Mouse (Mus musculus): ENCODE results near the gene Isg20. TPM values are rescaled to one million over a fixed set of nuclear protein-coding genes. Genes with fewer than 3 reads are reported as not detected.
A peak's percentile ranks its signal among the peaks of the same experiment; 100 is the strongest.

Isg20 gene
- polyA plus RNA-seq, 1 experiment from 2014 or later, result 0.39 TPM

DNA sequence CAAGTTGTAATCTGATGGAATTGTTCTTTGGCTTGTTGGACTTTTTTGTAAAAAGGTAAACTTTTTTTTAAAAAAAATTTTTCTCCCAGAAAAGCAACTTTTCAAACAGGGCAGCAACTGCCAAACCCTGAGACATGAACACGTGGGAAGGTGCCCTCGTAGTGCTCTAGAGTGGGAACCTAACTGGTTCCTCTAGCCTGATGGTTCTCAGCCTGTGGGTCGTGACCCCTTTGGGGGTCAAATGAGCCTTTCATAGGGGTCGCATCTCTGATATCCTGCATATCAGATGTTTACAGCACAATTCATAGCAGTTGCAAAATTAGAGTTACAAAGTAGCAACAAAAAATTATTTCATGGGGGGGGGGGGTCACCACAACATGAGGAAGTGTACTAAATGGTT is 2.0 kb upstream of the Isg20 start:
- H3K27me3 ChIP-seq (ENCODE audit: low read depth, poor library complexity, severe bottlenecking), result no peaks in the 10 kb centered on the region
- no peak for DNase-seq (ENCODE audit: low spot score)
- WGBS, result 85% methylated on average over 4 of the region's 4 CpGs
- no peak overlapping the region for H3K4me3 ChIP-seq
- H3K4me1 ChIP-seq, result peaks cover 39% of the 10 kb centered on the region
- no peak overlapping the region for H3K27ac ChIP-seq (replicated peaks)
- no peaks in the 10 kb centered on the region for H3K9me3 ChIP-seq (replicated peaks)
- peaks cover 34% of the 10 kb centered on the region for H3K36me3 ChIP-seq

DNA sequence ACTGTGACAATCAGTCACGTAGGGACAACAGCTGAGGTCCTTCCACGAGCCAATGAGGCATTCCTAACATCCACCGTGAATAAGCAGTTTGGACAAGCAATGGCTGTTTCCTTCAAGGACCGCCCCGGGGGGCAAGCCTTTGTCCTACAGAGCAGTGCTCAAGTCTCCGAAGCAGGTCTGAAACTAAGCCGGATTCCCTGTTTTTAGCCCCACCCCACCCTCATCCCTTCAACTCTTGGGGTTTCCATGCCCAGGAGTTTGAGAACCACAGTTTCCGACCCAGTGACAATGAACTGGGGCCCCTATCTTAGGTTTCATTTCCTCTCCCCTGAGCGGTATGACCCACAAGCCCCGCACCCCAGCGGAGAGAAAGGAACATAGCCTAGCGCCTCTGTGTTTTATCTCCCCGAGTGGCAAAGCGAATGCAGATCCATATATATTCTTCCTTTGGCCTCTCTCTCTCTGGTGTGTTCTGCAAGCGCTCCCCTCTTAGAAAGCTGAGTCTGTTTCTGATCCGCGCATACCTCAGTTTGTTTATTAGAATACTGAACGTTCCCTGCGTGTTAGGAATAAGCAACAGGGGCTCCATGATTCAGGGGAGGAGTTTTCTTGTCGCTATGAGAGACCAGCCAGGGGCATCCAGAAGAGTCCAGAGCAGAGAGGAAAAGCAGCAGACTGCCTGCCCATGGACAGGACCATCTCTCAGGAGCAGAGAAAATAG is 811 bp upstream of the Isg20 start:
- no peaks in the 10 kb centered on the region for H3K9me3 ChIP-seq (replicated peaks)
- 21% methylated on average over 20 of the region's 20 CpGs for WGBS
- H3K27ac ChIP-seq (replicated peaks), result peak overlapping the region; percentile 69
- no peaks in the 10 kb centered on the region for H3K27me3 ChIP-seq (ENCODE audit: low read depth, poor library complexity, severe bottlenecking)
- H3K36me3 ChIP-seq, result peaks cover 22% of the 10 kb centered on the region
- DNase-seq (ENCODE audit: low spot score), result peak; percentile 61
- peak overlapping the region; percentile 39 for H3K4me3 ChIP-seq
- peaks cover 39% of the 10 kb centered on the region for H3K4me1 ChIP-seq

DNA sequence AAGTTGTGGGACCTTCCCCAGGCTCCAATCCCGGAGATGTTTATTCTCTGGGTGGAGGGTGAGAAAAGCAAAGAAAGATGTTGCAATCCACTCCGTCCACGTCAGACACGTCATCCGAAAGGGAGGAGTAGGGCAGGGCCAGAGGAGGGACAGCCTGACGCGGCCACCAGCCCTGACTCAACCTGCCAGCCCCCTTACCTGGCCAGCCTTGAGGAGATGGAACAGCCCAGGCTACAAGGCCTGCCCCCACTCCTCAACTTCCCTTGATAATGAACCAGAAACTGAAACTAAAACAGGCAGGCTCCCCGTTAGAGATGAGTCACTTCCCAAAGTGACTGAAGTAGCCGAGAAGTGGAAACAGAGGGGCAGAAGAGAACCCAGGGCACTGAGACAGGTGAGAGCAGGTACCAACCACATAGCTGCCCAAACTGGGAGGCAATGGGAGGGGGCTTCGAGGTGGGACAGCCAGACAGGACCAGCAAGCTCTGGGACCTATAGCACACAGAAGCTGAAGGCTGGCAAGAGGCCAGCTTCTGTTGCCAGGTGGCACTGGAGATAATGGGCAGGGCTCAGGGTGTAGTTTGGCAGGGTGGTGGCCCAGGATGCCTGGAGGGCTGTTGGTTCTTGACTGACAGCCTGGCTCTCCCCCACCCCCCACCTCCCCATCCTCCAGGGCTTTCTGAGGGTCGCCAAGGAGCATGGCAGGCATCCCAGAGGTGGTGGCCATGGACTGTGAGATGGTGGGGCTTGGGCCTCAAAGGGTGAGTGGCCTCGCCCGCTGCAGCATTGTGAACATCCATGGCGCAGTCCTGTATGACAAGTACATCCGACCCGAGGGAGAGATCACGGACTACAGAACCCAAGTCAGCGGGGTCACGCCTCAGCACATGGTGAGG is 673 bp downstream of the Isg20 start:
- DNase-seq (ENCODE audit: low spot score), result no peak
- Histone ChIP-seq H3K27me3 (ENCODE audit: low read depth, poor library complexity, severe bottlenecking) (no peaks in the 10 kb centered on the region), H3K4me3 (no peak overlapping the region), H3K36me3 (peaks cover 14% of the 10 kb centered on the region), H3K4me1 (peaks cover 39% of the 10 kb centered on the region), H3K9me3 (replicated peaks) (no peaks in the 10 kb centered on the region), H3K27ac (replicated peaks) (no peak overlapping the region)
- WGBS, result 82% methylated on average over 19 of the region's 19 CpGs

DNA sequence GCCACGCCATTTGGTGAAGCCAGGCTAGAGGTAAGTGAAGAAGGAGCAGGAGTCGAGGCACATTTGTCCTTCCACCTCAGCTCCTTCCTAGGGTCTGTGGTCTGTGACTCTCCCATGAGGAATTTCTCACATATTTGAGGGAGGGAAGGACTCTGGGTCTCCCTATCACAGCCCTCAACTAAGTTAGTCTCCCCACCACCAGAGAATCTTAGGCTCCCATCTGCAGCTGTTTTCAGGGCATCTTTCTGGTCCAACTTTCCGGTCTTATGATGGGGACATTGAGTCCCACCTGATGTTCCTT is 1.3 kb downstream of the Isg20 start:
- peaks cover 39% of the 10 kb centered on the region for H3K4me1 ChIP-seq
- DNase-seq (ENCODE audit: low spot score), result no peak
- no peak overlapping the region for H3K4me3 ChIP-seq
- H3K36me3 ChIP-seq, result peaks cover 8% of the 10 kb centered on the region
- H3K9me3 ChIP-seq (replicated peaks), result no peaks in the 10 kb centered on the region
- H3K27ac ChIP-seq (replicated peaks), result no peak overlapping the region
- 86% methylated on average over 3 of the region's 3 CpGs for WGBS
- H3K27me3 ChIP-seq (ENCODE audit: low read depth, poor library complexity, severe bottlenecking), result no peaks in the 10 kb centered on the region

DNA sequence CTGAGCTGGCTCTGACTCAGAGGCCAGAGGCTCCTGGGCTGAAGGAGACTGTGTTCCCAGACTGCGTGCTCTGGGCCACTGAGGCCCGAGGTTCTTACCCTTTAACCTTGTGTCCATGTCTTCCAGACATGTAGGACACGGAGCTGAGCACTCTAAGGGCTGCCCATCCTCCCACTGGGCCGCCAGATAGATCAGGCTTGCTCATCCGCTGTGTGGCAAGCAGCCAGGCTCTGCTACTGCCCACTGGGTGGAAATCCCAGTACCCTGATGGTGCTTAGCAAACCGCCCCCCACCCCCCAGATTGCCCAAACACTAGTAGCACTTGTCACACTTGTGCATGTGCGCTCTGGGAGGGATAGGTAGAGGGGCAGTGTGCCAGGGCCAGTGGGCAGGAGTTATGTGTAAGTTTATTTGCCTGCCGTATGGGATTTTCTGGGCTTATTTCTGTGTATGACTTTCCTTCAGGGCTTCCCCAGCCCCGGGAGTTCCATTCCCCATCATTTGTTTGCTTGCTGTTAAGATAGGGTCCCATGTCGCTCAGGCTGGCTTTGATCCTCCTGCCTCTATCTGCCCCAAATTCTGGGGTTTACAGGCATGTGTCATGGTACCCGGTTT is 1.8 kb downstream of the Isg20 start:
- 84% methylated on average over 11 of the region's 11 CpGs for WGBS
- Histone ChIP-seq H3K27me3 (ENCODE audit: low read depth, poor library complexity, severe bottlenecking) (no peaks in the 10 kb centered on the region), H3K27ac (replicated peaks) (no peak overlapping the region), H3K4me3 (no peak overlapping the region), H3K36me3 (peaks cover 3% of the 10 kb centered on the region; the same call in 1 of the 2 replicates), H3K4me1 (peaks cover 39% of the 10 kb centered on the region), H3K9me3 (replicated peaks) (no peaks in the 10 kb centered on the region)
- DNase-seq (ENCODE audit: low spot score), result no peak

DNA sequence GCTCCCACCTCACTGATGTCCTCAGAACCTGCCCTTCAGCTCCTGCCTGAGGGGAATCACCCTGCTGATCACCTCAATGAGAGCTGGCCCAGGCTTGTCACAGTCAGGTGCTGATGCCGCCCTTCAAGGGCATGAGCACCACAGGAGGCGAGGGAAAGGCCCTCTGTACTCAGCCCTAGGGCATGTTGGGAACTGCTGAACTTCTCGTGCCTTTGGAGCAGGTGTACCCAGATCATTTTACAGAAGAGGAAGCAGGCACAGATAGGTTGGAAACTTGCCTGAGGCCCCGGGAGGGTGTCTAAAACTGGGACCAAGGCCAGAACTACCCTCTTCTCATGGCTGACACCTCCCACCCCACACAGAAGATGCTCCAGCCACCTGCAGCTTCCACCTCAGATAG is 5.5 kb downstream of the Isg20 start:
- H3K27ac ChIP-seq (replicated peaks), result no peak overlapping the region
- H3K4me3 ChIP-seq, result no peak overlapping the region
- H3K36me3 ChIP-seq, result no peaks in the 10 kb centered on the region
- peaks cover 13% of the 10 kb centered on the region for H3K4me1 ChIP-seq
- 69% methylated on average over 4 of the region's 4 CpGs for WGBS
- 0 out of 2 replicates have a peak, but pooled peaks cover 8% of the 10 kb centered on the region for H3K27me3 ChIP-seq (ENCODE audit: low read depth, poor library complexity, severe bottlenecking)
- DNase-seq (ENCODE audit: low spot score), result no peak
- no peaks in the 10 kb centered on the region for H3K9me3 ChIP-seq (replicated peaks)

DNA sequence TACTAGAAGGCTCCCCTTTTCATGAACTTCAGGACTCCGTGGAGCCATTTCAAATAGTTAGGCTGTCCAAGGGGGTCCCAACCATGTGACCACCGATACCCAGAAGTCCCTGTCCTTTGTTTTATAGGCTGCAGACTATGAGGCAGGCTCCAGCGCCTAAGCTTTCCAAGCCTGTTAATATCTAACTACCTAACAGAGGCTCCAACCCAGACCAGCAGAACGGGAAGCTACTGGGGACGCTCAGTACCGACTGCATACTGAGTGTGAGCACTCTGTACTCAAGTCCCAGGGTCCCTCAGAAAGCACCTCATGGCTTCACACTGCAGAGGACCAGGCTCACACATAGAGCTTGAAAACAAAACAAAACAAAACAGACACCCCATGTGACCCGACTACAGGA is 9.3 kb downstream of the Isg20 start:
- DNase-seq (ENCODE audit: low spot score), result no peak
- WGBS, result 79% methylated on average over 7 of the region's 7 CpGs
- H3K4me3 ChIP-seq, result no peak overlapping the region
- no peaks in the 10 kb centered on the region for H3K36me3 ChIP-seq
- no peak overlapping the region for H3K27ac ChIP-seq (replicated peaks)
- no peaks in the 10 kb centered on the region for H3K9me3 ChIP-seq (replicated peaks)
- H3K4me1 ChIP-seq, result 0 out of 2 replicates have a peak, but pooled peaks cover 5% of the 10 kb centered on the region
- H3K27me3 ChIP-seq (ENCODE audit: low read depth, poor library complexity, severe bottlenecking), result 0 out of 2 replicates have a peak, but pooled peaks cover 10% of the 10 kb centered on the region

DNA sequence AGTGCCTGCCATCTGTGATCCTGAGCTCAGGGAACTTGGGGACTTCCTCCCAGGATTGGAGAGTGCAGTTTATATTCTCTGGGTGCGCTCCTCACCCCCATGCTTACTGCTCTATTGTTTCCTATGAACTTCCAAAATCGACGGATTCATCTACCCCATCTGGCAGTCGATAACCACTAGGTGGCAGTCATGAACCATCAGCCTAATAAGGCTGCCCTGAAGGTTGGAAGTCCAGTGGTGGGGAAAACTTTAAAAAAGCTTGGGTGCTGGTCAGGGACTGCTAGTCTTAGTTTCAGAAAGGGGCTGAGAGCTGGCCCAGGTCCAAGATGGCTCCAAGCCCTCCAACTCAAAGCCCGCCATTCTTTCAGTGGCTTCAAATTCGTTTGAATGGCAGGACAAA is 11.1 kb downstream of the Isg20 start:
- Histone ChIP-seq H3K4me3 (no peak overlapping the region), H3K36me3 (no peaks in the 10 kb centered on the region), H3K27me3 (ENCODE audit: low read depth, poor library complexity, severe bottlenecking) (0 out of 2 replicates have a peak, but pooled peaks cover 10% of the 10 kb centered on the region), H3K4me1 (0 out of 2 replicates have a peak, but pooled peaks cover 5% of the 10 kb centered on the region), H3K9me3 (replicated peaks) (no peaks in the 10 kb centered on the region), H3K27ac (replicated peaks) (no peak overlapping the region)
- 10% methylated on average over 6 of the region's 6 CpGs for WGBS
- DNase-seq (ENCODE audit: low spot score), result peak; percentile 73

DNA sequence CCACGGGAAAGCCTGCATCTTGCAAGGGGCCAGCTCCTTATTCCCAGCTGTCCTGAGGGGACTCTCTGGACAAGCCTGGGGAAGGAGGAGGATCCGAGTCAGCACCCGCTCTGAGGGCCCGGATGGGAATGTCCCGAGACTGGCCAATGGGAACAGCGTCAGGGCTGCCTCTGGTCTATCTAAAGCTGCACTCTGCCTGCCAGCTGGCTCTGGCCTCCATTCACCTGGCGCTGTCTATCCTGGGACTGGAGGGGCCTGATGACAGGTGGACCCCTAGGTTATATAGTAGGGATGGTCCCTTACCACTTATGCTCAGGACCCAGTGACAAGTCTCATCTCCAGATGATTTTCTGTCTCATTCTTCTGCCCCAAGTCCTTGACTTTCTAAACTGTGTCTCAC is 11.6 kb downstream of the Isg20 start:
- H3K27me3 ChIP-seq (ENCODE audit: low read depth, poor library complexity, severe bottlenecking), result 0 out of 2 replicates have a peak, but pooled peaks cover 10% of the 10 kb centered on the region
- H3K9me3 ChIP-seq (replicated peaks), result no peaks in the 10 kb centered on the region
- 71% methylated on average over 7 of the region's 7 CpGs for WGBS
- 0 out of 2 replicates have a peak, but pooled peaks cover 5% of the 10 kb centered on the region for H3K4me1 ChIP-seq
- H3K27ac ChIP-seq (replicated peaks), result no peak overlapping the region
- no peaks in the 10 kb centered on the region for H3K36me3 ChIP-seq
- DNase-seq (ENCODE audit: low spot score), result no peak
- H3K4me3 ChIP-seq, result no peak overlapping the region

DNA sequence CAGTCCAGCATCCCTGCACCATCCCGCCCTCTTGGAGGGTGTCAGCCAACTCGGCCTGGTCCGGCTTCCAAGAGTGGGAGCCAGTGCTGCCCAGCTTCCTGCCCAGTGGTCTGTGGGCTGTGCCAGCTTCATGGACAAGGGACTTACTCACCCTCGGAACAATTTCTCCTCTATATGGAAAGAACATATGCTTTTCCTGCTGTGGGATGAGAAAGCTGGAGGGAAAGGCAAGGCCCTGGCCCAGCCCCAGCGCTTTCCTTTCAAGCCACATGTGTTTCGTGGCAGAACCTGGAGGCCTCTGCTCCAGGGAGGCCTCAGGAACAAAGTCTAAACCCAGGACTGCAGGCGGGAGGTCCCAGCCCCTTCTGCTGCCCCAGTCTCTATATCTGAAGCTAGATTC is 12.5 kb downstream of the Isg20 start:
- 0 out of 2 replicates have a peak, but pooled peaks cover 5% of the 10 kb centered on the region for H3K4me1 ChIP-seq
- no peak overlapping the region for H3K4me3 ChIP-seq
- no peaks in the 10 kb centered on the region for H3K9me3 ChIP-seq (replicated peaks)
- 0 out of 2 replicates have a peak, but pooled peaks cover 10% of the 10 kb centered on the region for H3K27me3 ChIP-seq (ENCODE audit: low read depth, poor library complexity, severe bottlenecking)
- no peak overlapping the region for H3K27ac ChIP-seq (replicated peaks)
- DNase-seq (ENCODE audit: low spot score), result no peak
- H3K36me3 ChIP-seq, result no peaks in the 10 kb centered on the region
- WGBS, result 79% methylated on average over 7 of the region's 7 CpGs

DNA sequence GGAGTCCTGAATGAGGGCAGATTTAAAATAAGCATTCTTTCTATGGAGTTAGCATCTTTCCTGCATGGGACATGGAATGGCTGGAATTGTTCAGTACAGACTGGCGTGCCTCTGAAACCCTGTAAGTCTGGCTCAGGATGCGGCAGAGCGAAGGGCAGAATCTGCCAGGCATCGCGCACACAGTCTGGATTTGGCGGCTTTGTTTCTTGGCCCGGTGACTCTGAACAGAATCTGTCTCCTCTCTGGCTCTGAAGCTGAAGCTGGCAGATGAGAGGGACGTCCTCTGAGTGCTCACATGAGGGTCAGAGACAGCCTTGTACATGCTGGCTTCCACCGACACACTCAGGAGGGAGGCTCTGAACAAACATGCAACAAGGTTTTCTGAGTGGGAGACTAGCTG is 12.9 kb downstream of the Isg20 start:
- Histone ChIP-seq H3K27ac (replicated peaks) (no peak overlapping the region), H3K4me3 (no peak overlapping the region), H3K9me3 (replicated peaks) (no peaks in the 10 kb centered on the region), H3K36me3 (no peaks in the 10 kb centered on the region), H3K27me3 (ENCODE audit: low read depth, poor library complexity, severe bottlenecking) (0 out of 2 replicates have a peak, but pooled peaks cover 10% of the 10 kb centered on the region), H3K4me1 (0 out of 2 replicates have a peak, but pooled peaks cover 5% of the 10 kb centered on the region)
- 85% methylated on average over 9 of the region's 9 CpGs for WGBS
- DNase-seq (ENCODE audit: low spot score), result no peak

DNA sequence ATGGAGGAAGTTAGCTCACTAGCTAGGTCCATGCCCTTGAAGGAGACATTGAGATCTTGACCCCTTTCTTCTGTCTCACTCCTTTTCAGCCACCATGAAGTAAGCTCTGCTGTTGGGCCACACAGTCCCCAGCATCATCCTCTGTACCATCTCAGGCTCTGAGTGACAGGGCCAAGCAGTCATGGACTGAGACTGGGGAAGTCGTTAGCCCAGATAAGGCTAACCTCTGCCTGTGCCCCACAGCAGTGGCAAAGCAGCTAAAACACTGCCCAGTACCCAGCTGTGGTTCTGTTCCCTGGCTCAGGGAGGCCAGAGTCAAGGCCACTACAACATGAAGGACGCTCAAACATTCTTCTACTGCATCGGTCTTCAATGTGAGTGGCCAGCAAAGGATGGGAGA is 14.0 kb downstream of the Isg20 start:
- Histone ChIP-seq H3K27ac (replicated peaks) (no peak overlapping the region), H3K27me3 (ENCODE audit: low read depth, poor library complexity, severe bottlenecking) (0 out of 2 replicates have a peak, but pooled peaks cover 10% of the 10 kb centered on the region), H3K9me3 (replicated peaks) (no peaks in the 10 kb centered on the region), H3K4me3 (no peak overlapping the region), H3K4me1 (0 out of 2 replicates have a peak, but pooled peaks cover 3% of the 10 kb centered on the region), H3K36me3 (no peaks in the 10 kb centered on the region)
- no peak for DNase-seq (ENCODE audit: low spot score)
- WGBS, result 81% methylated on average over 3 of the region's 3 CpGs

All from midbrain, embryonic 10.5 days (tissue).